Mouse (Mus musculus) lung, embryonic 16.5 days (tissue): ENCODE measurements around the gene Zfp512. TPM values are rescaled to one million over a fixed set of nuclear protein-coding genes. Genes with fewer than 3 reads are reported as not detected.
"Not testable (repeated sequence)": the region's sequence is repeated elsewhere in the genome, so short reads cannot be mapped to it uniquely, and the experiment has no call there.

Experiments used
- ATAC-seq: fragments of 200-750 bp; cut with Nextera tagmentation; 2 replicates; pipeline ENCODE4 v1.8.0; 2017; ENCODE audit warnings: low read depth, mild to moderate bottlenecking, moderate library complexity
- H3K27ac ChIP-seq: fragments of 300-500 bp; sonication (generic); 2 replicates; pipeline ENCODE4 v1.5.1; 2014; ENCODE audit warnings: mild to moderate bottlenecking, control low read depth, low read length
- H3K27me3 ChIP-seq: fragments of 300-500 bp; sonication (generic); 2 replicates; pipeline ENCODE4 v1.6.1; 2014; ENCODE audit warnings: low read depth, low read length, mixed read lengths; ENCODE audit not compliant: control insufficient read depth, insufficient read depth
- H3K36me3 ChIP-seq: fragments of 300-500 bp; sonication (generic); 2 replicates; pipeline ENCODE4 v1.6.1; 2014; ENCODE audit warnings: low read length; ENCODE audit not compliant: control insufficient read depth, insufficient read depth
- H3K4me1 ChIP-seq: fragments of 300-500 bp; sonication (generic); replicated peaks from 2 replicates; pipeline ENCODE4 v1.6.1; 2014; ENCODE audit warnings: low read length, mixed read lengths; ENCODE audit not compliant: control insufficient read depth, insufficient read depth
- H3K4me2 ChIP-seq: fragments of 300-500 bp; sonication (generic); 2 replicates; pipeline ENCODE4 v1.6.1; 2014; ENCODE audit warnings: low read depth, low read length, control low read depth
- H3K4me3 ChIP-seq: fragments of 300-500 bp; sonication (generic); 2 replicates; pipeline ENCODE4 v1.5.1; 2014; ENCODE audit warnings: mild to moderate bottlenecking, low read length, control low read depth
- H3K9ac ChIP-seq: fragments of 300-500 bp; sonication (generic); 2 replicates; pipeline ENCODE4 v1.6.1; 2014; ENCODE audit warnings: low read length, control low read depth
- H3K9me3 ChIP-seq: fragments of 300-500 bp; sonication (generic); 2 replicates; pipeline ENCODE4 v1.6.1; 2016; ENCODE audit warnings: low read length; ENCODE audit not compliant: control insufficient read depth
- WGBS: fragments of 180-500 bp; shearing (Covaris S2); extraction: QIAGEN DNeasy Blood & Tissue Kit; methylation state at CpG from one replicate; pipeline ENCODE4 v1.1.7; 2014; 5-methylcytosine and 5-hydroxymethylcytosine counted together
- polyA plus RNA-seq: library from polyadenylated mRNA; unstranded; fragments of >200 nt; fragmentation: Nextera tagmentation; extraction: Ambion mirVana; gene quantifications from 2 replicates; pipeline ENCODE4 v1.2.1, GENCODE M21; 2015

Zfp512 gene
- 44.7 and 51.1 TPM in 2 replicates for polyA plus RNA-seq

DNA sequence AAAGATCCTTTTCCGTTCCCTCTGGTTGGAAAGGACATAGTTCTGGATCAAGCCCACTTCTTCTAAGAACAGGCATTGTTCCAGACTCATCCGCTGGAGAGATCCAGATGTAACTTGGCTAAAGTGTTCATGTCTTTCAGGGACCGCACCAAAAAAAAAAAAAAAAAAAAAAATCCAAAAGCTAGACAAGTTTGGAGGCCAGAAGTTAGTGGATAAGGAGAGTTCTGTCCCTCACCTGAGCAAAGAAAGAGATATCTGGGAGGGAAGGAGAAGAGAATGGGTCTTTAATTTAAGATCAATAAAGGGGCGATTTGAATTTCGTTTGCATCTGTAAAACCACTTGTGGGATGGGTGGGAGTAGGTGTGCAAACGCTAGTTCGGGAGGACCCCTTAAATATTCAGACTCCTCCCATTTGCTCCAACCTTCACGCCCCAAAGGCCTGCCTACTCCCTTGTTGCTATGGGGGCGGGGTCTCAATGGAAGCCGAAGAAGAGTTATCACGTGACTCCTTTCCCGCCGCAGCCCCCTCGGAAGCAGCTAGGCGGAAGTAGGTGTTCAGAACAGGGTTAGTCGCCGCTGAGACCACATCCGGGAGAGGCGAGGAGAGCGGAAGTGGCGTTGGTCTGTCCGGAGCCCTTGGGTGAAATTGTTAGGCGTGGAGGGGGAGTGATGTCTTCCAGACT lies at the start of gene Zfp512:
Gene Zfp512 (plus strand): TSS at position 554 of the 684 bp plus-strand sequence.
- peak within 1 kb of the TSS; percentile 68 for H3K4me3 ChIP-seq
- H3K27me3 ChIP-seq, result no peaks in the 10 kb centered on the region
- H3K4me2 ChIP-seq, result peak within 1 kb of the TSS; percentile 72
- WGBS, result 6% methylated on average over 23 of the region's 23 CpGs
- ATAC-seq, result peak; percentile 100
- H3K4me1 ChIP-seq, result peaks cover 8% of the 10 kb centered on the region
- no peaks in the 10 kb centered on the region for H3K9me3 ChIP-seq
- H3K27ac ChIP-seq, result 0 out of 2 replicates have a peak within 1 kb of the TSS, but pooled peaks have one; percentile 17
- no peaks in the 10 kb centered on the region for H3K36me3 ChIP-seq
- H3K9ac ChIP-seq, result peak within 1 kb of the TSS; percentile 73

DNA sequence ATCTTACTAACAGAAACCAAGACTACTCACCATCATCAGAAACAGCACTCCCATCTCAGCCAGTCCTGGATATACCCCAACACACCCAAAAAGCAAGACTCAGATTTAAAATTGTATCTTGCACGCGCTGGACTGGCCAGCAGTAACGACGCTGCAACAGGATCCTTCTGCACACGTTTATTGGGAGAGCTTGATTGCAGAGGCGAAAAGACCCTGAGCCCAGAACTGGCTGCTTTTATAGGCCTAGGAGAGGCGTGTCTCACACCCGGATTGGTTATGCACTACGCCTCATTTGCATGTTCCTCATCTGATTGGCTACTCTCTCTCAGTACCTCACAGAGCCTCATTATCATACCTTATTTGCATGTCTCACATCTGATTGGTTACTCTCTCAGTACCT lies 17.5 kb upstream of the Zfp512 start:
- not testable (repeated sequence) for H3K4me1 ChIP-seq, H3K9ac ChIP-seq, ATAC-seq, H3K36me3 ChIP-seq, H3K27ac ChIP-seq, H3K27me3 ChIP-seq, H3K4me3 ChIP-seq, H3K4me2 ChIP-seq, H3K9me3 ChIP-seq
- 91% methylated on average over 9 of the region's 9 CpGs for WGBS

DNA sequence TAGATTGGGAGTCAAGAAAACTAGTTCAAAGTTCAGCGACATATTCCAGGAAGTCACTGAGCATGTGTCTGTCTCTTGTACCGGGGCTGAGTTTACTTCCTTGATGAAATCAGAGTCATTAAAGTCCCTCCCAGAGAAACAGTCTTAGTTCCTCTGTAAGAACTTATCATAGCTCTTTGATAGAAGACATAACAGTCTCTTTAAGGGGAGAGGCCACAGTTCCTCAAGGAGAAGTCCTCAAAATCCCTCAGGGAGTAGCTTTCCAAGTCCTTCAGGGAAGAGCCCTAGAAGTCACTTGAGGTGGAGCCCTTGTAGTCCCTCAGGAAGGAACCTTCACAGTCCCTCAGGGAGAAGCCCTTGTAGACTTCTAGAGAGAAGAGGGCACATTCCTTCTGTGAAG lies 895 bp upstream of the Zfp512 start:
- Histone ChIP-seq H3K36me3 (no peaks in the 10 kb centered on the region), H3K27me3 (no peaks in the 10 kb centered on the region), H3K4me1 (peaks cover 8% of the 10 kb centered on the region), H3K9me3 (no peaks in the 10 kb centered on the region), H3K9ac (no peak overlapping the region), H3K4me2 (no peak overlapping the region), H3K4me3 (no peak overlapping the region), H3K27ac (no peak overlapping the region)
- no peak for ATAC-seq
- WGBS, result 83% methylated on average over 2 of the region's 2 CpGs

DNA sequence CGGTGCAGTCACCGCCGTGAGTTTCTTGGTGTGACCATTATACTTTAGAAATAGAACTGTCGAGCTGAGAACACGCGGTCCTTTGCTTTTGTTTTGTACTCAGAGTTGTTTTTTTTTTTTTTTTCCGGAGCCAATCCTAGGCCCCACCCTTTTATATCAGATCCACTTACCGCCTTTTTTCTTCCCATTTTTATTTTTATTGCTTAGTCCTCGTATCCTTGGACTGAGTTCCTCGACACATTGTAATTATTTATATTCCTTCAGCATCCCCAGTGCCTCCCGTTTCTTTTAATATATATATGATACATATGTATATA lies 289 bp downstream of the Zfp512 start:
- Histone ChIP-seq H3K27ac (0 out of 2 replicates have a peak overlapping the region, but pooled peaks have one; percentile 17), H3K36me3 (no peaks in the 10 kb centered on the region), H3K9me3 (no peaks in the 10 kb centered on the region), H3K4me2 (peak overlapping the region; percentile 72), H3K4me3 (peak overlapping the region; percentile 68), H3K9ac (peak overlapping the region; percentile 68), H3K4me1 (peaks cover 8% of the 10 kb centered on the region), H3K27me3 (no peaks in the 10 kb centered on the region)
- ATAC-seq, result no peak
- 0% methylated on average over 11 of the region's 11 CpGs for WGBS

DNA sequence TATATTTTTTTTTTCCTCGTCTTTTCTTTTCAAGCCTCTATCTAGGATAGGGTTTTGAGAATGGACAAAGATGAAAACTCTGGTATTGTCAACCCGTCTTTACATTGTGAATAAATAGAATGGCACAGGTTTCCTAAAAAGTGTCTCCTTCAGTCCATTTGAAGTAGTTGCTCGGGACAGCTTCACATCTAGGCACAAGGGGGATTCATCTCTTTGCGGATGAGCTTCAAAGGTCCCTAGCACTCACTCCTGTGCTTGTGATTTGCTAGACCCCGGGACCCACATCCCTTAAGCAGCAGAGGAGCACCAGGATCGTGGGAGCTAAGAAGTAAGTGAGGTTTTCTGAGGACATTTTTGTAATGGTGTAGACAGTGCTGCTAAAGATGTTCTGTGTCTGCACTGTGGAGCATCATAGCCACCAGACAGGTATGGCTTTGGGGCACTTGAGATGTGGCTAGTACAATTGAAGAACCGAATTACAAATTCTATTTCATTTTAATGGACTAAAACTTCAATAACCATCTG lies 717 bp downstream of the Zfp512 start:
- Histone ChIP-seq H3K4me2 (peak overlapping the region; percentile 72), H3K36me3 (no peaks in the 10 kb centered on the region), H3K27me3 (no peaks in the 10 kb centered on the region), H3K4me3 (peak overlapping the region; percentile 68), H3K27ac (no peak overlapping the region), H3K4me1 (peaks cover 8% of the 10 kb centered on the region), H3K9me3 (no peaks in the 10 kb centered on the region), H3K9ac (peak overlapping the region; percentile 73)
- no peak for ATAC-seq
- 11% methylated on average over 7 of the region's 7 CpGs for WGBS

DNA sequence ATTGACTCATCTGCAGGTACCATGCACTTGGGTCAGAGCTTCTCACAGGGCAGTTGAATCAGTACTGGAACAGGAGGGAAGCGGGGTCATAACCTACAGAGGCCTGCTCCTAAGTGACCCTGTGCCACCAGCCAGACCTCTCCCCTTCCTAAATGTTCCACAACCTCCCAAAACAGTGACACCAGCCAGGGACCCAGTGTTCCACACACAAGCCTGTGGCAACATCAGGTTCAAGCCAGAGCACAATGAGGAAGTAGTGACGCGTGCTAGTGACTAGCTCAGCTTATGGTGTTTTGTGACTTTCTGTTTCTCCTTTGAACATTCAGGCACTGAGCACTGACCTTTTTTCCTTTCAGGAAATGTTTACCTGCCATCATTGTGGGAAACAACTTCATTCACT lies 15.6 kb downstream of the Zfp512 start:
- H3K27me3 ChIP-seq, result no peaks in the 10 kb centered on the region
- H3K9ac ChIP-seq, result no peak overlapping the region
- H3K4me1 ChIP-seq, result no peaks in the 10 kb centered on the region
- WGBS, result 88% methylated on average over 3 of the region's 3 CpGs
- H3K27ac ChIP-seq, result no peak overlapping the region
- H3K4me2 ChIP-seq, result no peak overlapping the region
- no peak for ATAC-seq
- H3K9me3 ChIP-seq, result no peaks in the 10 kb centered on the region
- H3K4me3 ChIP-seq, result no peak overlapping the region
- peaks cover 27% of the 10 kb centered on the region for H3K36me3 ChIP-seq

DNA sequence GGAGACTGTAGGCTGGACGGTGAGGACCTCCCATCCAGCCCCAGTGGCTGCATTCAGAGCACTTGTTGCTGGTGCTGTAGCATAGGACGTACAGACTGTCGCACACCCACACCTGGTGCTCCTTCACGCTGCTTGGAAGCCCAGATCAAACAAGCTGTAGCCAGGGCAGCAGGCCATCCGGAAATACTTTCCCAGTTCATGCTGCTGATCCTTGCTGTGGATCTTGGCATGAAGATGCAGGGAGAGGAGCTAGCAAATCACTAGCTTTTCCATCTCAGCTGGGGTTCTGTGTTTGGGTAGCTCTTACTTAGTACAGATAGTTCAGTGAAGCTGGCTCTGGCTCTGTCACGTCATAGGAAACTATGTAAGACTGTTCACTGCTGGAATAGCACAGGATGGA lies 17.5 kb downstream of the Zfp512 start:
- Histone ChIP-seq H3K36me3 (peaks cover 35% of the 10 kb centered on the region), H3K27me3 (no peaks in the 10 kb centered on the region), H3K4me3 (no peak overlapping the region), H3K9me3 (no peaks in the 10 kb centered on the region), H3K4me2 (no peak overlapping the region), H3K9ac (no peak overlapping the region), H3K27ac (no peak overlapping the region), H3K4me1 (no peaks in the 10 kb centered on the region)
- no peak for ATAC-seq
- WGBS, result 87% methylated on average over 6 of the region's 6 CpGs

DNA sequence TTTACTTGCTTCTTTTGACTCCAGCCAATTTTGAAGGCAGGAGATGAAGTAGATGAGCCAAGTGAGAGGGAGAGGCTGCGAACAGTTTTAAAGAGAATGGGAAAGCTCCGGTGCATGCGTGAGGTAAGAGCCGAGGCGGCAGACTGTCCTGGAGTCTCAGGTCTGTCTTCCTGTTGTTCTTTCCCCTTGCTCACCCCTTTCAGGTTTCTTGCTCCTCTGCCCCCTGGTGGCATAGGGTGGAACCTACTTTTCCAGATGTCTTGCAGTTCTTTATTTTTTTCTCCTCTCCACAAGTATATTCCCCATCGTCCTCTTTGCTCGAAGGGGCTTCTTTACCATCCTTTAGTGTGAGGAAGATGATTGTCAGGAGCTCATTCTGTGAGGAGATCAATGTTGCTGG lies 18.1 kb downstream of the Zfp512 start:
- H3K27me3 ChIP-seq, result no peaks in the 10 kb centered on the region
- H3K27ac ChIP-seq, result no peak overlapping the region
- peaks cover 36% of the 10 kb centered on the region for H3K36me3 ChIP-seq
- 68% methylated on average over 7 of the region's 7 CpGs for WGBS
- H3K4me2 ChIP-seq, result no peak overlapping the region
- no peak for ATAC-seq
- no peak overlapping the region for H3K4me3 ChIP-seq
- H3K9ac ChIP-seq, result no peak overlapping the region
- H3K4me1 ChIP-seq, result no peaks in the 10 kb centered on the region
- no peaks in the 10 kb centered on the region for H3K9me3 ChIP-seq

DNA sequence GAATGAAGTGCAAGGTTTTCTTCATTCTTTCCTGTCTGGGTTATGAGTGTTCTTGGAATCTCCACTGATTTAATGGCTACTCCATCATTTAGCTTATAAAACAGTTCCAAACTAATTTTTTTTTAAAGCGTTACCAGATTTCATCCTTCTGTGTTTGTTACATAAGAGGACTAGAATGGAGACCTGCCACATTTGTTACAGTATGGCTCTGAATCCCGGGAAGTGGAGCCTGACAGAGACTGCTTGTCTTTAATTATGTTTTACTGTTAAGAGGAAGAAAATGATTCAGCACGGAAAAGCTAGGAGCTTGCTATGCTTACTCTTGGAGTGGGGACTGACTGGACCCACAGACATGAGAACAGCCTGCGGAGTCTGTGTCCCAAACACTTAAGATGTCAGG lies 28.3 kb downstream of the Zfp512 start:
- H3K27me3 ChIP-seq, result no peaks in the 10 kb centered on the region
- H3K4me1 ChIP-seq, result no peaks in the 10 kb centered on the region
- H3K4me2 ChIP-seq, result no peak overlapping the region
- no peak for ATAC-seq
- H3K9me3 ChIP-seq, result no peaks in the 10 kb centered on the region
- WGBS, result 79% methylated on average over 4 of the region's 4 CpGs
- H3K27ac ChIP-seq, result no peak overlapping the region
- H3K9ac ChIP-seq, result no peak overlapping the region
- no peak overlapping the region for H3K4me3 ChIP-seq
- H3K36me3 ChIP-seq, result peaks cover 24% of the 10 kb centered on the region
